Mouse (Mus musculus) stomach, embryonic 14.5 days (tissue): ENCODE measurements around the gene Gas7. TPM values are rescaled to one million over a fixed set of nuclear protein-coding genes. Genes with fewer than 3 reads are reported as not detected.

Experiments used
- ATAC-seq: fragments of 200-750 bp; cut with Nextera tagmentation; 2 replicates; pipeline ENCODE4 v1.8.0; 2017; ENCODE audit warnings: low read depth, moderate TSS enrichment; ENCODE audit not compliant: insufficient number of reproducible peaks, insufficient read depth, low FRiP score
- H3K27ac ChIP-seq: fragments of 300-500 bp; sonication (generic); 2 replicates; pipeline ENCODE4 v1.5.1; 2014; ENCODE audit warnings: mild to moderate bottlenecking, low read length, moderate library complexity, mixed read lengths
- H3K27me3 ChIP-seq: fragments of 300-500 bp; sonication (generic); 2 replicates; pipeline ENCODE4 v1.6.1; 2014; ENCODE audit warnings: low read length, control low read depth, mixed read lengths; ENCODE audit not compliant: control insufficient read depth, insufficient read depth
- H3K36me3 ChIP-seq: fragments of 300-500 bp; sonication (generic); 2 replicates; pipeline ENCODE4 v1.6.1; 2014; ENCODE audit warnings: mild to moderate bottlenecking, control low read depth, low read length, moderate library complexity, mixed read lengths; ENCODE audit not compliant: control insufficient read depth, insufficient read depth
- H3K4me1 ChIP-seq: fragments of 300-500 bp; sonication (generic); 2 replicates; pipeline ENCODE4 v1.6.1; 2014; ENCODE audit warnings: low read length, control low read depth, mixed read lengths; ENCODE audit not compliant: control insufficient read depth, insufficient read depth
- H3K4me2 ChIP-seq: fragments of 300-500 bp; sonication (generic); replicated peaks from 2 replicates; pipeline ENCODE4 v1.6.1; 2014; ENCODE audit warnings: low read depth, low read length, control low read depth
- H3K4me3 ChIP-seq: fragments of 300-500 bp; sonication (generic); 2 replicates; pipeline ENCODE4 v1.5.1; 2014; ENCODE audit warnings: low read depth, low read length, control low read depth
- H3K9ac ChIP-seq: fragments of 300-500 bp; sonication (generic); replicated peaks from 2 replicates; pipeline ENCODE4 v1.6.1; 2014; ENCODE audit warnings: low read depth, mild to moderate bottlenecking, control low read depth, low read length, moderate library complexity, mixed read lengths
- H3K9me3 ChIP-seq: fragments of 300-500 bp; sonication (generic); 2 replicates; pipeline ENCODE4 v1.6.1; 2016; ENCODE audit warnings: low read depth, low read length, control low read depth; ENCODE audit not compliant: control insufficient read depth
- WGBS: fragments of 180-500 bp; shearing (Covaris S2); extraction: QIAGEN DNeasy Blood & Tissue Kit; methylation state at CpG from one replicate; pipeline ENCODE4 v1.1.7; 2014; 5-methylcytosine and 5-hydroxymethylcytosine counted together
- polyA plus RNA-seq: library from polyadenylated mRNA; unstranded; fragments of >200 nt; fragmentation: Nextera tagmentation; extraction: Ambion mirVana; gene quantifications from 2 replicates; pipeline ENCODE4 v1.2.1, GENCODE M21; 2014

Gene Gas7
- polyA plus RNA-seq, 1 experiment from 2014 or later: 15.6 TPM

- Histone ChIP-seq H3K4me2 (no peak overlapping the region), H3K9me3 (no peaks in the 10 kb centered on the region), H3K27me3 (no peaks in the 10 kb centered on the region), H3K4me3 (no peak overlapping the region), H3K4me1 (peaks cover 18% of the 10 kb centered on the region), H3K36me3 (no peaks in the 10 kb centered on the region), H3K9ac (no peak overlapping the region), H3K27ac (no peak overlapping the region)
- ATAC-seq: no peak
- 55% methylated on average over 13 of the region's 13 CpGs for WGBS
Measured at GRCm38 (mm10) chr11:67549762-67550488, 94.7 kb downstream of the Gas7 start.

DNA sequence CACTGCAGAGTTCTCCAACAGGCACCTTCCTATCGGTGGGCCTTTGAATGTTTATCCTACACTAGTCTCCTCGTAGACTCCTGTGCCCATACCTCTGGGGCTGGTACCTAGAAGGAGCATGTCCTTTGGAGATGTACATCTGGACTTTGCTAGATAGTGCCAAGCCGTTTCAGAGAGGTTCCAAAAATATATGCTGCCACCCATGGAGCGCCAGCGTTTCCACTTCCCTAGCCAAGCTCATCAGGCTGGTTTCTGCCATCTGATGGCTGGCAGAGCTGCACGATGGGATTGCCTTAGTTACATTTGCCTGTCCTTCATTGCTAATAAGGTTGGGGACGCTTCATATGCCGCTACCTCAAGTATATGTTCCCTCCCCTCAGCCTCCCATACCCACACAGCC is 97.2 kb downstream of the Gas7 start:
- no peak for ATAC-seq
- Histone ChIP-seq H3K4me1 (peaks cover 7% of the 10 kb centered on the region; the same call in 1 of the 2 replicates), H3K4me3 (no peak overlapping the region), H3K27me3 (no peaks in the 10 kb centered on the region), H3K27ac (no peak overlapping the region), H3K9ac (no peak overlapping the region), H3K4me2 (no peak overlapping the region), H3K36me3 (no peaks in the 10 kb centered on the region), H3K9me3 (no peaks in the 10 kb centered on the region)
- 87% methylated on average over 8 of the region's 8 CpGs for WGBS

DNA sequence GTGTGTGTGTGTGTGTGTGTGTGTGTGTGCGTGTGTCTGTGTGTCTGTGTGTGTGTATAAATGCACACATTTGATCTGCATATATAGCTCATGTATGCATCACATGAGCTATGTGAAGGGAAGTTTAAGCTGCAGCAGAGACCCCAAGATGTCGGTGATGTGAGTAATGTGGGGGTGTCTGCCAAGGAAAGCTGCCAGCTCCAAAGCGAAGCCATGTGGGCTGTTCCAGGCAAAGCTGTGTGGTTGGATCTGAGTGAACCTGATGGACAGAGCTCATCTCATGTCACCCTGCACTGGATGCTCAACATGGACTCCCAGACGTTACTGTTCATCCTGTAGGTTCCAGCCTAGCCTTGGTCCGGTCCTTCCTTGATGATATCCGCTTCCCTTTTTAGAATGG is 99.0 kb downstream of the Gas7 start:
- no peak for ATAC-seq
- peaks cover 7% of the 10 kb centered on the region; the same call in 1 of the 2 replicates for H3K4me1 ChIP-seq
- no peak overlapping the region for H3K4me2 ChIP-seq
- no peaks in the 10 kb centered on the region for H3K36me3 ChIP-seq
- no peak overlapping the region for H3K9ac ChIP-seq
- no peak overlapping the region for H3K4me3 ChIP-seq
- H3K27ac ChIP-seq: no peak overlapping the region
- 90% methylated on average over 6 of the region's 6 CpGs for WGBS
- no peaks in the 10 kb centered on the region for H3K9me3 ChIP-seq
- H3K27me3 ChIP-seq: no peaks in the 10 kb centered on the region

GRCm38 (mm10) chr11:67556360-67556759 is 101.1 kb downstream of the Gas7 start:
- WGBS: 73% methylated on average over 3 of the region's 3 CpGs
- H3K4me3 ChIP-seq: no peak overlapping the region
- no peaks in the 10 kb centered on the region for H3K36me3 ChIP-seq
- no peak for ATAC-seq
- H3K9ac ChIP-seq: no peak overlapping the region
- no peaks in the 10 kb centered on the region for H3K4me1 ChIP-seq
- H3K27me3 ChIP-seq: no peaks in the 10 kb centered on the region
- no peaks in the 10 kb centered on the region for H3K9me3 ChIP-seq
- H3K4me2 ChIP-seq: no peak overlapping the region
- H3K27ac ChIP-seq: no peak overlapping the region

DNA sequence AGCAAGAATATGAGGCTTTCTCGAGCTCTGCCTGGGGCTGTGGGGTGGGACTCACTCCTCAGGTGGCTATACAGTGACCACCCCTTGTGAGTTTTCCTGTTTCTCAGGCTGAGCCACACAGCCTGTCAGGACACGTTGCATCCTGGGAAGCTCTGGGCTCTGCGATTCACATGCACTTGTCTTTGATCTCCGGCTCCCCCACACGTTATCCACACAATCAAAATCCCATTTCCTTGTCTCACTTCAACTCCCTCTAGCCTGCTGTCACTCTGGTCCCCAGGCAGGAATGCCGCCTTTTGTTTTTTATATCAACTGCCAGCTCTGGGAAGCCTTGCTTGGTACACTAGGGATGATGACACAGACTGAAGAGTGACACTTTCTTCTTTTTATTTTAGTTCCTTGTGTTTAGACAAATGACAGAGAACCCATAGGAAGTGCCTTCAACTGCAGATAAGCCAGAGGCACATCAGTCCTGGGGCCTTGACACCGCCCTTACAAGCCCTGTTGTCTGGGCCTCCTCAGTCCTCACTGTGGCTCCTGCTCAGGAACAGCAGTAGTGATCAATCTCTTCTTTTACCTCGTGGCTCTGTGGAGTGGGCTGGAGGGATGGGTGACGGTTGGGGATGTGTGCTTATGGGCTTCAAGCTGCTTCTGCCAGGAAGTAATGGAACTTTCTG is 103.7 kb downstream of the Gas7 start:
- Histone ChIP-seq H3K27me3 (no peaks in the 10 kb centered on the region), H3K9me3 (no peaks in the 10 kb centered on the region), H3K27ac (no peak overlapping the region), H3K36me3 (no peaks in the 10 kb centered on the region), H3K4me1 (0 out of 2 replicates have a peak, but pooled peaks cover 3% of the 10 kb centered on the region), H3K4me2 (no peak overlapping the region), H3K4me3 (no peak overlapping the region), H3K9ac (no peak overlapping the region)
- no peak for ATAC-seq
- 25% methylated on average over 9 of the region's 9 CpGs for WGBS

GRCm38 (mm10) chr11:67559522-67559921 is 104.3 kb downstream of the Gas7 start:
- Histone ChIP-seq H3K27me3 (no peaks in the 10 kb centered on the region), H3K9me3 (no peaks in the 10 kb centered on the region), H3K4me2 (no peak overlapping the region), H3K4me3 (no peak overlapping the region), H3K9ac (no peak overlapping the region), H3K36me3 (no peaks in the 10 kb centered on the region), H3K4me1 (0 out of 2 replicates have a peak, but pooled peaks cover 3% of the 10 kb centered on the region), H3K27ac (no peak overlapping the region)
- ATAC-seq: no peak
- 75% methylated on average over 5 of the region's 5 CpGs for WGBS

GRCm38 (mm10) chr11:67561631-67562030 is 106.4 kb downstream of the Gas7 start:
- Histone ChIP-seq H3K4me1 (0 out of 2 replicates have a peak, but pooled peaks cover 3% of the 10 kb centered on the region), H3K27ac (no peak overlapping the region), H3K9me3 (no peaks in the 10 kb centered on the region), H3K36me3 (no peaks in the 10 kb centered on the region), H3K27me3 (no peaks in the 10 kb centered on the region), H3K4me2 (no peak overlapping the region), H3K9ac (no peak overlapping the region), H3K4me3 (no peak overlapping the region)
- ATAC-seq: no peak
- 37% methylated on average over 4 of the region's 4 CpGs for WGBS

DNA sequence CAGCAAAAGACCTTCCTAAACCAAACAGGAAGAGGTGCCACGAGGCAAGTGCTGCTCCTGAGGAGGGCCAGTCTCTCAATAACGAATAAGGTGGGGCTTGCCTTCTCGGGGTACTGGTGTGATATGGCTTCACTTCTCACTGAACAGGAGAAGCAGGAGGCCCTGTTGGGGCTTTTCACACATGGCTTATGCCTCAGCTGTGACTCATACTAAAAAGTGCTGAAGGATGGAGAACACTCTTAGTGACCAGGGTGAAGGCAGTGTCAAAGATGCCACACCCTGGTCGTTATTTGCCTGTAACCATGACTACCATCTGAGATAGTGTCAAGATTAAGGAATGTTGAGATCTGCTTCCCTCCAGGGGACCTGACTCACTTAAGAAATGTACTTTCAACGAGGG is 107.9 kb downstream of the Gas7 start:
- no peaks in the 10 kb centered on the region for H3K36me3 ChIP-seq
- H3K4me3 ChIP-seq: no peak overlapping the region
- H3K27ac ChIP-seq: no peak overlapping the region
- no peaks in the 10 kb centered on the region for H3K27me3 ChIP-seq
- WGBS: 39% methylated on average over 5 of the region's 5 CpGs
- H3K9ac ChIP-seq: no peak overlapping the region
- 0 out of 2 replicates have a peak, but pooled peaks cover 3% of the 10 kb centered on the region for H3K4me1 ChIP-seq
- H3K9me3 ChIP-seq: no peaks in the 10 kb centered on the region
- H3K4me2 ChIP-seq: no peak overlapping the region
- ATAC-seq: no peak
